Mouse (Mus musculus): ENCODE data around the gene 9530068E07Rik. TPM values are rescaled to one million over a fixed set of nuclear protein-coding genes. Genes with fewer than 3 reads are reported as not detected.

The 9530068E07Rik gene
- polyA plus RNA-seq, 1 experiment, result 49.6 TPM

DNA sequence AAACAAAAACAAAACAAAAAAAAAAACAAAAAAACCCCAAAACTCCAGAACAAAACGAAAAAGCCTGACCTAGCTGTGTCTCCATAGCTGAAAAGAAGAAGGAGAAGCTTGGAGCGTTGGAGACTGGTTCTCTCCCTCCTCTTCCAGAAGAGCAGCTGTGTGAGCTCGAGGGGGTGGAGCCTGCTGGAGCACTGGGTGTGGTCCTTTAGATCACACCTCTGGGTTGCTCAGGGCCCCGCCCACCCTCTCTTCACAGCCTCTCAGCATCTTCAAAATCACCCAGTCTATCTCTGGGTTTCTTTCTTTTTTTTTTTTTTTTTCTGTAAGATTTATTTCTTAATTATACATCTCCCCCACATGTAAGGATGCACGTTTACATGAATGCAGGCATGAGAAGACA, 23.0 kb downstream of the 9530068E07Rik start:
- DNase-seq (ENCODE audit: low read depth in 1 of 2, low spot score in 2 of 2), result no peak
- 57% methylated on average over 5 of the region's 5 CpGs for WGBS

DNA sequence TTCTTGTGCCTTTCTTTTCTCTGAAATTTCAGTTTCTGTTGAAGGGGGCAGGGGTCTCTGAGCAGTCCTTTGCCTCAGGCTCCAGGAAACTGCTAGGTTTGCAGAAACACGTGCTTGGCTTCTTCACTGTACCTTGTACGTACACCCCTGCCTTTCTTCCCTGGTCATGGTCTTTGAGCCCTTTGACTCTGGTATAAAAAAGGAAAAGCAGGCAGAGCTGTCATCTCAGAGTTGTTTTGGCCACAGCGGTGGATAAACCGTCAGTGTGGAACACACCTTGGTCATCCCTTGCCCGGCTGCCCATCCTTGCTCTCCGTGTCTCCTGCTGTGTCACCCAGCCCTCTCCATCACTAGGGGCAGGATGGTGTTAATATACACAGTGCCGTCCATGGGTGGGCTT, 23.6 kb downstream of the 9530068E07Rik start:
- no peak for DNase-seq (ENCODE audit: low read depth in 1 of 2, low spot score in 2 of 2)
- Histone ChIP-seq H3K4me1 (ENCODE audit: control insufficient read depth, insufficient read depth, insufficient read length) (no peaks in the 10 kb centered on the region), H3K4me3 (ENCODE audit: extremely low read depth, insufficient read depth, insufficient read length) (no peak overlapping the region), H3K27me3 (ENCODE audit: control insufficient read depth, insufficient read depth, low read length) (no peaks in the 10 kb centered on the region), H3K36me3 (ENCODE audit: control insufficient read depth, insufficient read depth, low read length) (no peaks in the 10 kb centered on the region), H3K27ac (ENCODE audit: insufficient read depth, low read length) (no peak overlapping the region)
- no peak for TF ChIP-seq CTCF (IDR thresholded peaks at IDR 0.05; ENCODE audit: extremely low read depth, insufficient read depth, insufficient read length, insufficient replicate concordance)
- no peak for TF ChIP-seq POLR2A (IDR thresholded peaks at IDR 0.05; ENCODE audit: low read depth, low read length)
- WGBS, result 72% methylated on average over 7 of the region's 7 CpGs

More for the DNA sequence above, 23.0 kb downstream of the 9530068E07Rik start:
- Histone ChIP-seq H3K4me1 (ENCODE audit: control insufficient read depth, insufficient read depth, insufficient read length) (no peaks in the 10 kb centered on the region), H3K4me3 (ENCODE audit: extremely low read depth, insufficient read depth, insufficient read length) (no peak overlapping the region), H3K27ac (ENCODE audit: insufficient read depth, low read length) (no peak overlapping the region), H3K27me3 (ENCODE audit: control insufficient read depth, insufficient read depth, low read length) (no peaks in the 10 kb centered on the region), H3K36me3 (ENCODE audit: control insufficient read depth, insufficient read depth, low read length) (no peaks in the 10 kb centered on the region)
- TF ChIP-seq CTCF (IDR thresholded peaks at IDR 0.05; ENCODE audit: extremely low read depth, insufficient read depth, insufficient read length, insufficient replicate concordance) (no peak), POLR2A (IDR thresholded peaks at IDR 0.05; ENCODE audit: low read depth, low read length) (no peak)

DNA sequence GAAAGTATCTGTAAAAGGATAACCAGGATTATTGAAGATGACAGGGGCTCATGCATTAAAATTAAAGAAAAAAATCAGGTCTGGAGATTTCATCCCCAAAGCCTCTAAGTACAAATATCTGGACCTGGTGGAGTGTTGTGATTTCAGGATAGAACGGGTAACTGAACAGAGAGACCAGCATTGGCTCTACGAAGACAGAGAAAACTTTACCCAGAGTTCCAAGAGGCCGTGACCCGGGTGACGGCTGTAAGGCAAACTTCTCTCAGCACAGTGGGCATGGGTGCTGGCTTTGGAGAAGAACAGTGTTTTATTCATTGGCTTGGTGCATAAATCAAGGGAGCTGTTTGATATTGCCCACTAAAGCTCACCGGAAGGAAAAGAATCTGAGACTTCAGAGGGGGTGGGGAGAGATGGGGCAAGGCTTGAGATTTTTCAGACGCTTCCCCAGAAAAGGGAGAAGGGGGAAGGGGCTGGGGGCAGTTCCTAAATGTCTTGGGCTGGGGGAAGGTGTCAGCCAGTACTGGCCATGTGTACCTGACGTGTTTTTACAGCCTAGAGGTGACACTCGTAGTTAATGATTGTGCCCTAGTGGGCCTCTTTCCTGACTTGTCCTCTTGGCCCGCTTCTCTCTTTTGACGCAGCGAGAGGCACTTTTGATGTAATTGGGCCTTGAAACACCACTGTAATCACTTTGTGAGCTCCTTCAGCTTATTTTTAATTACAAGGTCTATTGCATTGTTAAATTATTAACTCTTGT, 24.2 kb downstream of the 9530068E07Rik start:
- TF ChIP-seq CTCF (IDR thresholded peaks at IDR 0.05; ENCODE audit: extremely low read depth, insufficient read depth, insufficient read length, insufficient replicate concordance) (no peak), POLR2A (IDR thresholded peaks at IDR 0.05; ENCODE audit: low read depth, low read length) (no peak)
- DNase-seq (ENCODE audit: low read depth in 1 of 2, low spot score in 2 of 2), result no peak
- Histone ChIP-seq H3K27ac (ENCODE audit: insufficient read depth, low read length) (no peak overlapping the region), H3K4me1 (ENCODE audit: control insufficient read depth, insufficient read depth, insufficient read length) (no peaks in the 10 kb centered on the region), H3K36me3 (ENCODE audit: control insufficient read depth, insufficient read depth, low read length) (no peaks in the 10 kb centered on the region), H3K27me3 (ENCODE audit: control insufficient read depth, insufficient read depth, low read length) (no peaks in the 10 kb centered on the region), H3K4me3 (ENCODE audit: extremely low read depth, insufficient read depth, insufficient read length) (no peak overlapping the region)
- WGBS, result 83% methylated on average over 12 of the region's 12 CpGs

DNA sequence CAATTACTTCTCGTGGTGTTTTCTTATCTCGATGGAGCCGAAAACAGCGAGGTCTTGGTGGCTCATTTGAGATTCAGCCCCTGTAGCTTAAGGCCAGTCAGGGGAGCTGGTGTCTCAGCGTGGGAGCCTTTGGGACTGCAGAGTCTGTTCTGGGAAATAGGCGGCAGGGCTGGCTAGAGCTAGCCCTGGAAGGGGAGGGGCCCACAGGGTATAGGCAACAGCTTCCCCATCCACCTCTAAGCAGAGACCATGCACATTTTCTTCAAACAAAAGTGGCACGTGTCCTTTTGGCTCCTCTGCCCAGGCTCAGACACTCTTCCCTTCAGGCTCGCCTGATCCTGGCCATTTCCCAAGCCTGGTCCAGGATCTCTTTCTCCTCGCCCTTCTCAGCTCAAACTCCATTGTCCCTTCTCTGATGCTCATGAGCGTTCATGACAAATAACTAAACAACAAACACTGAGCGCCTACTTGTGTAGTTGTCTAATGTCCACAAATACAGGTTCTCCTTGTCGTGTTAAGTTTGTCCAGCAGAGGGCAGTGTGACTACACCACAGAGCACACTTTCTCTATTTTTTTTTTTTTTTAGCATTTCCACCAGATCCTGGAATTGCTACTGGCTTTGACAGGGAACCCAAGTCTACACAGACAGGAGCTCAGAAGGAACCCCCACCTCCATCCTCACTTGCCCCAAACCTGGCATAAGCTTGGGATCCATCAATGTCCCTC, 25.0 kb downstream of the 9530068E07Rik start:
- TF ChIP-seq POLR2A (IDR thresholded peaks at IDR 0.05; ENCODE audit: low read depth, low read length), result no peak
- peak; percentile 29; the same call in 1 of the 2 replicates for TF ChIP-seq CTCF (IDR thresholded peaks at IDR 0.05; ENCODE audit: extremely low read depth, insufficient read depth, insufficient read length, insufficient replicate concordance)
- H3K27me3 ChIP-seq (ENCODE audit: control insufficient read depth, insufficient read depth, low read length), result no peaks in the 10 kb centered on the region
- WGBS, result 45% methylated on average over 12 of the region's 12 CpGs
- peak; percentile 17 to 29 for DNase-seq (ENCODE audit: low read depth in 1 of 2, low spot score in 2 of 2)
- H3K4me3 ChIP-seq (ENCODE audit: extremely low read depth, insufficient read depth, insufficient read length), result no peak overlapping the region
- H3K4me1 ChIP-seq (ENCODE audit: control insufficient read depth, insufficient read depth, insufficient read length), result no peaks in the 10 kb centered on the region
- H3K27ac ChIP-seq (ENCODE audit: insufficient read depth, low read length), result no peak overlapping the region
- no peaks in the 10 kb centered on the region for H3K36me3 ChIP-seq (ENCODE audit: control insufficient read depth, insufficient read depth, low read length)

DNA sequence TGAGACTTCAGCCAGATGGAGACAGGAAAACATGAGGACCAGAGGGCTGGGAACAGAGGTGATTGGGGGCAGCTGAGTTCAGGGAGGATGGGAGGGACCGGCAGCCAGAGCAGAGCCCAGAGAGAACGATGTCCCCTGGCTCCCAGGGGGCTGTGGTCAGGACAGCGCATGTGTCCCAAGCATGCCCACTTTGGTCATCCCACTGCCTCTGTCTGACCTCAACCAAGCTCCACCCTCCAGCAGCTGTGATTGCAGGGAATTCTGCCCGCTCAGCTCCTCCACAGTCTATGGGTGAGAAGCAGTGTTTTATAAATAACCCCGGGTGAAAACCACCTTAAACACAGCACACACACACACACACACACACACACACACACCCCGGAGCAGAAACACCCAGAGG, 33.2 kb downstream of the 9530068E07Rik start:
- 75% methylated on average over 6 of the region's 6 CpGs for WGBS
- TF ChIP-seq POLR2A (IDR thresholded peaks at IDR 0.05; ENCODE audit: low read depth, low read length), result no peak
- no peak for TF ChIP-seq CTCF (IDR thresholded peaks at IDR 0.05; ENCODE audit: extremely low read depth, insufficient read depth, insufficient read length, insufficient replicate concordance)
- H3K4me1 ChIP-seq (ENCODE audit: control insufficient read depth, insufficient read depth, insufficient read length), result no peaks in the 10 kb centered on the region
- no peak overlapping the region for H3K4me3 ChIP-seq (ENCODE audit: extremely low read depth, insufficient read depth, insufficient read length)
- H3K27me3 ChIP-seq (ENCODE audit: control insufficient read depth, insufficient read depth, low read length), result no peaks in the 10 kb centered on the region
- no peak overlapping the region for H3K27ac ChIP-seq (ENCODE audit: insufficient read depth, low read length)
- DNase-seq (ENCODE audit: low read depth in 1 of 2, low spot score in 2 of 2), result no peak
- no peaks in the 10 kb centered on the region for H3K36me3 ChIP-seq (ENCODE audit: control insufficient read depth, insufficient read depth, low read length)

DNA sequence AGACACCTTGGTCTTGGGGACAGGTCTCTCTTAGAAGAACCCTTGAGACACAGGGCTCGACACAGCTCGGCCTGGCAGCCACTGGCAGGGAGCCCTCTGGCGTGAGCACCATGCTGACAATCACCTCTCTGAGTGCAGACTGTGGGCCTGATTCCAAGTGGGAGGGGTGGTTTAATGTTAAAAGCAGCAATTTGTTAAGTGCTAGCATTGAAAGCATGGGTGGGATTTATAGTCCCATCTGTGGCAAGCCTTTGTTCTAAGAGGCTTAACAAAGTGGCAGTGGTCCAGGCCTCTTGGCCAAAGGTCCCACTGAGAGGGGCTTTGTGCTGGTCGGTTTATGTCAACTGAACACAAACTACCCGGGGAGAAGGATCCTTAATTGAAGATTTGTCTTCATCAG, 35.4 kb downstream of the 9530068E07Rik start:
- no peaks in the 10 kb centered on the region for H3K36me3 ChIP-seq (ENCODE audit: control insufficient read depth, insufficient read depth, low read length)
- WGBS, result 87% methylated on average over 5 of the region's 5 CpGs
- DNase-seq (ENCODE audit: low read depth in 1 of 2, low spot score in 2 of 2), result no peak
- H3K27me3 ChIP-seq (ENCODE audit: control insufficient read depth, insufficient read depth, low read length), result no peaks in the 10 kb centered on the region
- TF ChIP-seq POLR2A (IDR thresholded peaks at IDR 0.05; ENCODE audit: low read depth, low read length), result no peak
- TF ChIP-seq CTCF (IDR thresholded peaks at IDR 0.05; ENCODE audit: extremely low read depth, insufficient read depth, insufficient read length, insufficient replicate concordance), result no peak
- no peak overlapping the region for H3K4me3 ChIP-seq (ENCODE audit: extremely low read depth, insufficient read depth, insufficient read length)
- no peak overlapping the region for H3K27ac ChIP-seq (ENCODE audit: insufficient read depth, low read length)
- no peaks in the 10 kb centered on the region for H3K4me1 ChIP-seq (ENCODE audit: control insufficient read depth, insufficient read depth, insufficient read length)

DNA sequence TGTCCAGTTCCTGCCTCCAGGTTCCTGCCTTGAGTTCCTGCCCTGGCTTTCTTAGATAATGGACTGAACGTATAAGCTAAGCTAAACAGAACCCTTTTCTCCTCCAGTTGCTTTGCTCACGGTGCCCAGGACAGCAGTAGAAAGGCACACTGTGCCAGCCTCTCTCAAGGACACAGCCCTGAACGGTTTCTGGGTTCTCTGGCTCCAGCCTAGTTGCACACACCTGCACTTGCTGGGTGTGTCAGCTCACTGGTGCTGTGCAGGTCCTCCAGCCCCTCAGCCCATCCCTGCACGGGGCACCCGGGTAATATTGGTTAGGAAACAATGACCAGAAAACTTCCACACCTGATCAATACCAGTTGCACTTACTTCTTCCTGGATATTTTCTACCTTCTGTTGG, 35.9 kb downstream of the 9530068E07Rik start:
- Histone ChIP-seq H3K4me3 (ENCODE audit: extremely low read depth, insufficient read depth, insufficient read length) (no peak overlapping the region), H3K36me3 (ENCODE audit: control insufficient read depth, insufficient read depth, low read length) (no peaks in the 10 kb centered on the region), H3K4me1 (ENCODE audit: control insufficient read depth, insufficient read depth, insufficient read length) (no peaks in the 10 kb centered on the region), H3K27me3 (ENCODE audit: control insufficient read depth, insufficient read depth, low read length) (no peaks in the 10 kb centered on the region), H3K27ac (ENCODE audit: insufficient read depth, low read length) (no peak overlapping the region)
- no peak for DNase-seq (ENCODE audit: low read depth in 1 of 2, low spot score in 2 of 2)
- TF ChIP-seq POLR2A (IDR thresholded peaks at IDR 0.05; ENCODE audit: low read depth, low read length) (no peak), CTCF (IDR thresholded peaks at IDR 0.05; ENCODE audit: extremely low read depth, insufficient read depth, insufficient read length, insufficient replicate concordance) (no peak)
- WGBS, result 82% methylated on average over 5 of the region's 5 CpGs
